Mouse (Mus musculus): ENCODE measurements around the gene Scn5a. TPM values are rescaled to one million over a fixed set of nuclear protein-coding genes. Genes with fewer than 3 reads are reported as not detected.

Gene Scn5a
- total and polyA plus RNA-seq, 3 experiments, result 0.03 TPM; not detected in 2

GRCm38 (mm10) chr9:119484868-119485267 lies 93.9 kb downstream of the Scn5a start:
- H3K9ac ChIP-seq (ENCODE audit: control insufficient read depth, low read depth, low read length, poor library complexity, severe bottlenecking), result no peak overlapping the region
- H3K27me3 ChIP-seq (ENCODE audit: control insufficient read depth in 1 of 2, insufficient read depth in 2 of 2, low read length in 2 of 2), result no peaks in the 10 kb centered on the region
- TF ChIP-seq NELFE (IDR thresholded peaks at IDR 0.05; ENCODE audit: low read depth, low read length), result no peak
- no peak for DNase-seq (ENCODE audit: low read depth, low spot score)
- no peaks in the 10 kb centered on the region for H3K4me1 ChIP-seq (ENCODE audit: control insufficient read depth in 1 of 2, insufficient read depth in 2 of 2, low read length in 2 of 2)
- H3K79me2 ChIP-seq (ENCODE audit: control insufficient read depth, insufficient read depth, low read length, poor library complexity), result no peaks in the 10 kb centered on the region
- H3K27ac ChIP-seq (ENCODE audit: control insufficient read depth, low read depth, low read length), result no peak overlapping the region
- H3K9me3 ChIP-seq (replicated peaks; ENCODE audit: insufficient read depth, low read length), result no peaks in the 10 kb centered on the region
- H3K36me3 ChIP-seq (ENCODE audit: control insufficient read depth in 1 of 2, insufficient read depth in 2 of 2, low read length in 2 of 2), result no peaks in the 10 kb centered on the region
- H3K4me3 ChIP-seq (ENCODE audit: control insufficient read depth in 1 of 2, insufficient read depth in 1 of 2, low read depth in 2 of 2, low read length in 2 of 2), result no peak overlapping the region

- Histone ChIP-seq H3K4me3 (ENCODE audit: control insufficient read depth in 1 of 2, insufficient read depth in 1 of 2, low read depth in 2 of 2, low read length in 2 of 2) (no peak overlapping the region), H3K4me1 (ENCODE audit: control insufficient read depth in 1 of 2, insufficient read depth in 2 of 2, low read length in 2 of 2) (no peaks in the 10 kb centered on the region), H3K79me2 (ENCODE audit: control insufficient read depth, insufficient read depth, low read length, poor library complexity) (no peaks in the 10 kb centered on the region), H3K36me3 (ENCODE audit: control insufficient read depth in 1 of 2, insufficient read depth in 2 of 2, low read length in 2 of 2) (no peaks in the 10 kb centered on the region), H3K9me3 (replicated peaks; ENCODE audit: insufficient read depth, low read length) (no peaks in the 10 kb centered on the region), H3K27me3 (ENCODE audit: control insufficient read depth in 1 of 2, insufficient read depth in 2 of 2, low read length in 2 of 2) (no peaks in the 10 kb centered on the region), H3K27ac (ENCODE audit: control insufficient read depth, low read depth, low read length) (no peak overlapping the region), H3K9ac (ENCODE audit: control insufficient read depth, low read depth, low read length, poor library complexity, severe bottlenecking) (no peak overlapping the region)
- DNase-seq (ENCODE audit: low read depth, low spot score), result no peak
- TF ChIP-seq TBP (IDR thresholded peaks at IDR 0.05; ENCODE audit: low read depth, low read length) (no peak), ZMIZ1 (IDR thresholded peaks at IDR 0.05; ENCODE audit: low read depth, low read length) (no peak), ZKSCAN1 (IDR thresholded peaks at IDR 0.05; ENCODE audit: low read depth, low read length) (no peak), SIN3A (IDR thresholded peaks at IDR 0.05; ENCODE audit: low read length) (no peak), USF2 (IDR thresholded peaks at IDR 0.05; ENCODE audit: borderline replicate concordance in 1 of 2, insufficient read depth in 1 of 2, low read depth in 1 of 2, low read length in 2 of 2) (no peak), SMC3 (IDR thresholded peaks at IDR 0.05; ENCODE audit: low read depth, low read length) (no peak), ZNF384 (IDR thresholded peaks at IDR 0.05; ENCODE audit: low read depth, low read length) (no peak), JUND (IDR thresholded peaks at IDR 0.05; ENCODE audit: low read depth, low read length) (no peak), MXI1 (IDR thresholded peaks at IDR 0.05; ENCODE audit: low read depth, low read length) (no peak), NELFE (IDR thresholded peaks at IDR 0.05; ENCODE audit: low read depth, low read length) (no peak), MYC (IDR thresholded peaks at IDR 0.05; ENCODE audit: low read depth, low read length) (no peak), CHD2 (IDR thresholded peaks at IDR 0.05; ENCODE audit: low read length) (no peak), E2F4 (IDR thresholded peaks at IDR 0.05; ENCODE audit: borderline replicate concordance, low read depth, low read length) (no peak), CTCF (IDR thresholded peaks at IDR 0.05 in 2 of 3, conservative IDR thresholded peaks at IDR 0.05 in 1 of 3; ENCODE audit: control insufficient read depth in 1 of 3, insufficient read depth in 1 of 3, low read depth in 2 of 3, low read length in 3 of 3, poor library complexity in 1 of 3, severe bottlenecking in 1 of 3) (no peak), POLR2AphosphoS2 (IDR thresholded peaks at IDR 0.05; ENCODE audit: low read length) (no peak), CHD1 (IDR thresholded peaks at IDR 0.05; ENCODE audit: low read depth, low read length) (no peak)
Observed at GRCm38 (mm10) chr9:119484420-119484819, 94.4 kb downstream of the Scn5a start.
